Mouse (Mus musculus) cerebellum, postnatal 4 days (tissue): Measurements from ENCODE around the gene Micu1.
"Not testable (repeated sequence)": the region's sequence is repeated elsewhere in the genome, so short reads cannot be mapped to it uniquely, and the experiment has no call there.

Source experiments
- DNase-seq, 2 experiments: peaks; one replicate each; pipeline ENCODE4 v3.0.0; 2022; ENCODE audit warnings: low spot score in 2 of 2, mixed read lengths in 1 of 2

The Micu1 gene

DNA sequence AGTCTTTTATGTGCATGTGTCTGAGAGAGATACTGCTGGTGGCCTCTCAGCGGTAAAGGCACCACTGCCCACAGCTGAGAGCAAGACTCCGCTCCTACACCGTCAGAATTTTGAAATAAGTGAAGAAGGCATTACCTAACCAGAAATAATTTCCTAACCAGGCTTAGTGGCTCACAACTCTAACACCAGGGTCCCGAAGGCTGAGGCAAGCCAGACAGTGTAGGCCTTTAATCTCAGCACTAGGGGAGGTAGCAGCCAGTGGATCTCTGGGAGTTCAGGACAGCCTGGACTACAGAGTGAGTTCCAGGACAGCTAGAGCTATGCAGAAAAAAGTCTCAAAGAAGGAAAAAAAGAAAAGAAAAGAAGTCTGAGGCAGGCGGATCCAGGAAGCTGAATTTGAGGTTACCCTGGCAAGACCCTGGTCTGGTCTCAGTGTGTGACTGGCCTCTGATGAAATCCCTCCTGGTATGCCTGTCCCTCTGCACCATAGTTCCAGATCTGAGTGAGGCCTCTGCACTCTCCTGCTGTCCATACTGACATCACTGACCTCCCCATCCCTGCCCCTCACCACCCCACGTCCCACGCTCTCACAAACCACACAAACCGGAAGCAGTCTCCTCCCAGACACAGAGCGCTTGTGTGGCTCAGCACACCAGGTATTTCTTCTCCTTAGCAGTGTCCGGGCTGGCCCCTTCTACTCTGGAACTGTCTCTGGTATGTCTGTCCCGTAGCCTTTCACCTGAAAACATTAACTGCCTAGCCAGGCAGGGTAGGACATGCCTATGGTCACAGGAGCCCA lies 146.0 kb downstream of the Micu1 start:
- DNase-seq = no peak

DNA sequence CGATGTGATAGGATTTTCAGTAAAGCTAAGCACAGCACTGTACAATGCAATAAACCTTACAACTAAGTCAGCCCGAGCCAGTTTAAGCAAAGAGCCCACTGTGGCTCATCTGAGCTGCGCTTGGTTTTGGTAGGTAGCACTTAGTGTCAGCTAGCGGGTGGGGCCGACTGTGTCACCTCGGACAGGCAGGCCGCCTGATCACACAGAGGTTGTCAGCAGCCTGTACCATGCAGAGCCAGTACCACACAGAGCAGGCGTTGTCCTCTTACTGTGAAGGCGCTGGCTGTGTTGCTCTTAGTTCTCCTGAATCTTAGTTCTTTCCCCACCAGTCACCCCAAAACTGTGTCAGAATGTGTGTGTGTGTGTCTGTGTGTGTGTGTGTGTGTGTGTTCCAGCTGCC lies 146.7 kb downstream of the Micu1 start:
- DNase-seq = no peak

DNA sequence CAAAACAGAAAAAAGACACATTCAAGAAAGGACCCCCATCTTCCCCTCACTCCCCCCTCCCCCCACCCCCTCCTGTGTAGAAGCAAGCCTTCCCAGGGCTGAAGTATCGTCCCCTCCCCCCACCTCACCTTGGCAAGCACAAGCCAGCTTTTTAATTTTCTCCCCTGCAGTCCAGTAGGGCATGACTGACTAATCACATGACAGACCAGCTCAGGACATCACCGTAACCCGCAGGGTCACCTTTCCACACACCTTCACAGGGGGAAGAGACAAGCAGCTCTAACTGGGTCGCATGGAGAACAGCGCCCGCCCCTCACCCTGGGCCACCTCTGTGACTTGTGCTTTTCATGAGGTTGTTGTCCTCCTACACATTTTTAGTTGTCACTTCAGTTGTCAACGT lies 147.1 kb downstream of the Micu1 start:
- no peak for DNase-seq

DNA sequence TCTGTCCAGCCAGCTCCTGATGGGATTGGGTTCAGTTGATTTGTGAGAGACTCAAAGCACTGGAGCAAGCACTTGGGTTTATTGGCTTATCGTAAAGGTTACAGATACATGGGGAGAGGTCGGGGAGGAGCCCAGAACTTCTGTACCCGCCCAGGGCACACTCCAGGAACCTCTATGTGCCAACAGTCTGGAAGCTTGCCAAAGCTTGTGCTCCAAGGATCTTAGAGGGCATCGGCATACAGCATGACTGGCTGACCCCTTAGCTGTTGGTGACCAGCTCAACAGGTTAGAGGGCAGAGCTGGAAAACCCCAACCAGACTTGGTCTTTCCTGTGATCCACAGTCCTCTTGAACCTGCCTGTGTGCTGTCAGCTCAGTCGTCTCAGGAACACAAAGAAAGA lies 154.9 kb downstream of the Micu1 start:
- DNase-seq = no peak

DNA sequence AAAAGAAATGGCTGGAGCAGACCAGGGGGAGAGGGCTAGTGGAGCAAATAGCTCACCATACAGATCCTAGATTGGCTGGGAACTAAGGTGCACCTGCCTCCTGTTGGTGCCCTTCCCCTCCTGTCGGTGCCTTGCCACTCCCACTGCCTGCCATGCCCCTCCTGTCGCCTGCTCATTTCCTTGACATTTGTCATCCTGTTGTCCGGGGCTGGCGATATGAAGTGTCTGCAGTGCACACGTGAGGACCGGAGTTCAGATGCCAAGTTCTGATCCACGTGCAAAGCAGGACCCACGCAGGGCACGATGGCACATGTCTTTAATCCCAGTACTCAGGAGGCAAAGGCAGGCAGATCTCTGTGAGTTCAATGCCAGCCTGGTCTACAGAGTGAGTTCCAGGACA lies 158.4 kb downstream of the Micu1 start:
- no peak for DNase-seq

DNA sequence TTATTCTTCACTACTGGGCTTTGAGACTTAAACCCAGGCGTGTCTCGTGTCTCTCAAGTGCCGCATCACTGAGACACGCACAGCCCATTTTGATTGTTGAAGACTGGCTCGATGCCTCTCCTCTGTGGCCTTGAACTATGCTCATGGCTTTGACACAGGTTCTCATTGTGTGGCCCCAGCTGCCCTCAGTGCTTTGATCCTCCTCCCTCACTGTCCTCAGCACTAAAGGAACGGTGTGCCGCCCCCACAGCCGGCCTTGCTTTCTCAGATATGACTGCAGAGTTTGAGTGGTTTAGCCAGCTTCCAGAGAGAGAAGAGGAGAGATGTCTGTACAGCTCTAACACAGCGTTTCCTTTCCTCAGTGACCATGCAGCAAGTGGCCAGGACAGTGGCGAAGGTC lies 158.9 kb downstream of the Micu1 start:
- no peak for DNase-seq

DNA sequence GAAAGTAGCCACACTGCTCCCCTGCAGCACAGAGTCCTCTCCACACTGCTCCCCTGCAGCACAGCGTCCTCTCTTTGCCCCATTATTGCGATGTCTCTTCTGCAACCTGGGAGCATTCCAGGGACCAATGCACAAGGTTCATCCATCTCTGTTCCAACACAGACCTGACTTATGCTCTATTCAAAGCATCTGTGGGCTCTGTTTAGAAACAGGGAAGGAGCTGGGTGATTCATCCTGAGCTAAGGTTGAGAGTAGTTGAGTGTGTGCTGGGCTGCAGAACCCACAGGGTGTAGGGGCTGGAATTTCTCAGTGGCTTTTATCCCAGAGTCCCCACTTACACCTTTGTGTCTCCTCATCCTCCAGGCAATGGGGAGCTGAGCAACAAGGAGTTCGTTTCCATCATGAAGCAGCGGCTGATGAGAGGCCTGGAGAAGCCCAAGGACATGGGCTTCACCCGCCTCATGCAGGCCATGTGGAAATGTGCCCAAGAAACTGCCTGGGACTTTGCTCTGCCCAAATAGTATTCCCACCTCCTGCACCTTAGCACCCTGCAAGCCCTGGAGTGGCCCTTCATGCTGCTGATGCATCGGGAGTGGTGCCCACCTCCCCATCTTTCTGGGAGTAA lies 160.7 kb downstream of the Micu1 start:
- no peak for DNase-seq

DNA sequence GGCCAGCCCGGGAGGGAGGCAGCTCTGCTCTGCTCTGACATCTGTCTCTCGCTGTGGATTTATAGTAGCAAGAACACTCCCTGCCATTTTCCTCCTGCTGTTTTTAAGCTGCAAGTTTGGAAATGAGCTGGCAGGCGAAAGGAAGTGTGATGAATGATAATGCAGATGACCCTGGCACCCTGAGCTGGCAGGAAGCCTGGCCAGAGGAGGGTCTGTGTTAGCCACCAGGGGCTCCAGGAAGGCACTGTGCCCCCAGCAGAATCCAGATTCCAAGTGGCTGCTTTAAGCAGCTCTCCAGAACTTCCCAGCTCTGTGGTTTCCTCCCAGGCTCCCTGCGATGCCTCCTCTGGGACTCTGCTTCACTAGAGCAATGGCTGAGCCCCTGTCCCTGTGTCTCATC lies 161.3 kb downstream of the Micu1 start:
- no peak for DNase-seq

DNA sequence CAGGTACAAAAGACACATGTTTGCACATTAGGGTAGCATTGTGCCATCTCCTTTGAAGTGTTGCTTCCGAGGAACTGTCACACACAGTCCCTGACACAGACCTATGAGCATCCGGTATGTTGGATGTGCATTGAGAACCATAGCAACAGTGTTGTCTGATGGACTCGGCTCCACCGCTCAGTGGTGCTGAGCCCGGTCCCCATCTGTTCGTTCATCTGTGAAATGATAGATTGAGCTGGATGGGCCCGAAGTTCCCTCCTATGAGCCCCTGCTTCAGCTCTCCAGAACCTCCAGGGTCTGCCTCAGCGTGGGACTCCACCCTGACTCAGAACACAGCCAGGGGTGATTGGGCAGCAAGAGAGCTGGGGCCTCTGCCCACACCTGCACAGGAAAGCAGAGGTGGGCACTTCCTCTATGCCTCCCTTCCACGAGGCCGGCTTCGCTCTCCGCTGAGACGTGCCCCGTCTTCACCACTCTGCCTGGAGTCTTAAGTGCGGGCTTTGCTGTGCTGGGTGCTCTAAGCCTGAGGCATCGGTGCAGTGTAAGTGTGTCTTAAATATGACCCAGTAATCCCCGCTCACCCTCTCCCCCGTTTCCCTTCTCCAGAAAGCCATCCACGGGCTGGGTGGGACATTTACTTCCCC lies 162.1 kb downstream of the Micu1 start:
- DNase-seq = no peak

DNA sequence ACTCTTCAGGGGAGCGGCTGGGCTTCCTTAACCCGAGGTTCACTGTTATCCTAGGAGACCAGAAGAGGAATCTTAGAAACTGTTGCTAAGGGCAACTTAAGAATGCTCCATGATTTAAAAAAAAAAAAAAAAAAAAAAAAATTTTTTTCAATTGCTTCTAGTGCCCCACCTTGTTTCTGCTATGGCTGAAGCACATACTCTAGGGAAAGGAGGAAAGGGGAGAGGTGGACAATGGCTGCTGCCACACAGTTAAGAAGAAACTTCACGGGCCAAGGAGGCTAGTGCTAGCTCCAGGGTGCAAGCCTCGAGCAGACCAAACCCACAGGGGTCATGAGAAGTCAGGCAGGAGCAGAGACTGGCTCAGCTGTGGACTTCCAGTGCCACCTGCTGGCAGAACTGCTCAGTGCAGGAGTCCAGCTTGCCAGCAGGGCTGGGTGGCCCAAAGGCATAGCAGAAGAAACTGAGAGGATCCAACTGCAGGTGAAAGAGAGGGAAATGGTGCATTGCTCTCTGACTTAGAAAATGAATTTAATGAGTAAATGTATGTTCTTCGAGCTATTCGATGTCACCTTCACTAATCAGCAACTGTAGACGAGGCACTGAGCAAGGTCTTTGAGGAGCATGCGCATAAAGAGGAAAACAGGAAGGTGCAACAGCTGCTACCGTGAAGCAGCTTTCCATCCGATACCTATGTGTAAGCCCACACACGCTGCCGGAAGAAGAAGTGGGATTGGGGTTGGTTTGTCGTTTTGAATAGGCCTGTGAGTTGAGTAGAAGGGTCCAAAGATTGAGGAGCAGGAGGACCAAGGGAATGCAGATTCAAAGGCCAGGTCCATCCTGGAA lies 162.8 kb downstream of the Micu1 start:
- DNase-seq = peak; percentile 85 to 96

DNA sequence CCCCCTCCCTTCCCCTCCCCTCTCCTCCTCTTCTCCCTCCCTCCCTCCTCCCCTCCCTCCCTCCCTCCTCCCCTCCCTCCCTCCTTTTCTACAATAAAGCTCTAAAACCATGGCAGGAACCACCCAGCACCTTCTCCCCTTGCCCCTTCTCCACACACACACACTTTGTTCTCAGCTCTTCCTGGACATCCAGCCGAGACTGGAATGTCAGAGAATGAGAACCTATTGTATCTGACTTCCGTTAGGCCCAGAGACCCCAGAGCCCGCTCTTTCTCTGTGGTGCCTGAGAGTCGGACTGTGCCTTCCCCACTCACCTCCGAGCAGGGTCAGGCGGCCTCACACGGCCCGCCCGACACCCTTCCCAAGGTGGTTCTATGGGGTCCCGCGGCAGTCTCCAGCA lies 166.0 kb downstream of the Micu1 start:
- DNase-seq = no peak

DNA sequence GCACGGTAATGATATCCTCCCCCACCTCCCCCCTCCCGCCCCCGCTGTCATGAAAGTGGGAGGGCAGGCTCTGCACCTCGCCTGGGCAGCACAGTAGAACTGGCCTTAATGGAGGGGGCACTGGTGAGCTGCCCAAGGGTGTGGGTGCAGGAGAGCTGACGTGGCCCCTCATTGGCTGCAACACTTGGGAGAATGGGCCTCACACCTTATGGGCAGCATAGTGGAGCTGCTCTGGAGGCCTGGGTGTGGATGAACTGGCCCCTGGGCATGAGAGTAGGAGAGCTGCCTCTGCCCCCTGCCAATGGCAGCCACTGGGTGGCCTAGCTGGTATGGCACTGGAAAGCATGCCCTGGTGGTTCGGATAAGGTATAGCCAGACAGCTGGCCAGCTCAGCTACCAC lies 167.8 kb downstream of the Micu1 start:
- no peak for DNase-seq

DNA sequence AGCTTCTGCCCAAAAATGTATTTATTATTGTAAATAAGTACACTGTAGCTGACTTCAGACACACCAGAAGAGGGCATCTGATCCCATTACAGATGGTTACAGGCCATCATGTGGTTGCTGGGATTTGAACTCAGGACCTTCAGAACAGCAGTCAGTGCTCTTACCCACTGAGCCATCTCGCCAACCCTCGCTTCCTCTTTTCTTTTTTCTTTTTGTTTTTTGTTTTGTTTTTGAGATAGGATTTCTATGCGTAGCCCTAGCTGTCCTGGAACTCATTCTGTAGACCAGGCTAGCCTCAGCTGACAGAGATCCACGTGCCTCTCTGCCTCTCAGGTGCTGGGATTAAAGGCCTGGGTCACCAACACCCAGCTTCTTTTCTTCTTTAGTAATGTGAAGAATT lies 170.4 kb downstream of the Micu1 start:
- DNase-seq = not testable (repeated sequence)

DNA sequence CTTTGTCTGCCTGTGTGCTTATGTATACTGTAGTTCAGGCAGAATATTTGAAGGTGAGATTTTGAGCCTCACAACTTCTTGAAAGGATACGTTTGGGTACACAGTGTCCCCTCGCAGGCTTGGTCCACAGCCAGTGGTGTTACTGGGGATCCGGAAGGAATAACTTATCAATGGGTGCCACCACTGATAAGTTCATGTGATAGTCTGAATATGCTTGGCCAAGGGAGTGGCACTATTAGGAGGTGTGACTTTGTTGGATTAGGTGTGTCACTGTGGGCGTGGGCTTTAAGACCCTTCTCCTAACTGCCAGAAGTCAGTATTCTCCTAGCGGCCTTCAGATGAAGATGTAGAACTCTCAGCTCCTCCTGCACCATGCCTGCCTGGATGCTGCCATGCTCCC lies 170.9 kb downstream of the Micu1 start:
- DNase-seq = no peak

DNA sequence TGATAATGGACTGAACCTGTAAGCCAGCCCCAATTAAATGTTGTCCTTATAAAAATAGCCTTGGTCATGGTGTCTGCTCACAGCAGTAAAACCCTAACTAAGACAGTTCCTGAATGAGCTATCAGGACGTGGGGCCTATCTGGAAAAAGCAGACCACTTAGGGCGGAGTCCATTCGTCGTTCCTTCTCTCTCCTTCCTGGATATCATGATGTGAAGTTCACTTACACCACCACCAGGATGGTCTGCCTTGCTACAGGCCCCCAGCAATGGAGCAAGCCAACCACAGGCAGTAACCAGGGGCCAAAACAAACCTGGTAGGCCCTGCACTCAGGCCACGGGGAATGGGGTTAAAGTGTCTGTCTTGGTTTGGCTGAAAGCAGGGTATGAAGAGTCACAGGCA lies 171.3 kb downstream of the Micu1 start:
- DNase-seq = no peak

DNA sequence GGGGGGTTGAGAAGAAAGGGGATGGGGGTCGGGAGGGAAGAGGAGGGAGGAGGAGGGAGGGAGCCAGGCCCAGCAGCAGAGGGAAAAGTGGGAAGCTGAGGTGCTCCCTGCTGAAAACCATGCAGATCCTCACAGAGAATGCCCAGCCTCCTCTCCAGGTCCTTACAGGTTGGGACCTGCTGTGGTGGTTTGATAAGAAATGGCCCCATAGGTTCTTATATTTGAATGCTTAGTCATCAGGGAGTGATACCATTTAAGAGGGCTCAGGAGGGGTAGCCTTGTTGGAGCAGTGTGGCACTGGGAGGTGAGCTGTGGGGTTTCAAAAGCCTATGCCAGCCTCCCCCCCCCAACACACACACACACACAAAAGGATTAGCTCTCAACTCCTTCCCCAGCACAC lies 173.1 kb downstream of the Micu1 start:
- no peak for DNase-seq

DNA sequence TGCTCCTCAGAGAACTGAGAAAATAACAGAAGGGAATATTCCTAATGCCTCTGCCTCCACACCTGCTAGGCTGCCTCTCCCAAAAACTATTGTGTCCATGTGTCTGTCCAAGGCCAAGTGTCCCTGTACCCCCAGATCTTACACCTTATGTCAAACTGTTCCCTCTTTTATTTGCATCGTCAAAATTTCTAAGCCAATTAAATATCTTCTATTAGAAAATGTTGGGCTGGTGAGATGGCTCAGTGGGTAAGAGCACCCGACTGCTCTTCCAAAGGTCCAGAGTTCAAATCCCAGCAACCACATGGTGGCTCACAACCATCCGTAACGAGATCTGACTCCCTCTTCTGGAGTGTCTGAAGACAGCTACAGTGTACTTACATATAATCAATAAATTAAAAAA lies 174.4 kb downstream of the Micu1 start:
- DNase-seq = not testable (repeated sequence)

DNA sequence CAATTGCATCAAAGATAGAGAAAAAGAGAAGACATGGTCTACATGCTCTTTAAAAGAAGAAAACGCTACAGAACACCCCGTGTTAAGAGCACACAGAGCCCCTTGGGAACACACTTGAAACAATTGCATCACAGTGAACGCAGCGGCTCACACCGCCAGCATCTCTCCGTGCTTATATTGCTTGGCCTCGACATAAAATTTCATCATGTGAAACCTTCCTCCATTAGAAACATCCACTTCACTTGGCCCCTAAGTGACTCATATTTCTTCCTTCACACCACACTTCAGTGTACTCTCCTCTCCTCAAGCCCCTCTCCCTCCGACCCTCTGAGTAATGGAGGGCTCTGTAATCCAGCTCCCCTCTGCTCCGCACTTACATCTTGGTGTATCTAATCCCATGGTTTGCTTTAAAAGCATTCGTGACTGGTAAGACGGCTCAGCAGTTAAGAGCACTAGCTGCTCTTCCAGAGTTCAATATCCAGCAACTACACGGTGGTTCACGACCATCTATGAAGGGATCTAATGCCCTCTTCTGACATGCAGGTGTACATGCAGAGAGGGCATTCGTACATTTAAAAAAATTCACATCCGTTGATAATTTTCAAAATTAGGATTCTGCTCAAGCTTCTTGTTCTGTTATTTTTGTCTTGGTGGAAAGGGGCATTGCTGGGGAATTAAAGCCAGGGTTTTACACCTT lies 175.3 kb downstream of the Micu1 start:
- no peak for DNase-seq

DNA sequence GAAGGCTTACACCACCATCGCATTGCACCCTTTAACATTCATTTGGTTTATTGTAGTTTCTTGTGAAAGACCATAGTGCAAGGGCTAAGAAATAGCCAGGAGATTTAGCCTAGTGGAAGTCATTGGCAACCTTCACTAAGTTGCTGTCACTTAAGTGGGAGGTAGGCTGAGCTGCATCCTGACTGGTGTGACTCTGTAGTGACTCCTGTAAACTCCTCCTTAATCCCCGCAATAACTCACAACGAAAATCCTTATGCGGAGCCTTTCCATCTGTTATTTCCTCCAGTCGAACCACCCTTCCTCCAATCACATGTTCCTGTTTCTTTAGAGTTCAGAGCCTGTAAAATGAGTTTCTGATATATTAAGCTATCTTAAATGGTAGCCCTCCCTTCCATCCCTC lies 176.5 kb downstream of the Micu1 start:
- no peak for DNase-seq

DNA sequence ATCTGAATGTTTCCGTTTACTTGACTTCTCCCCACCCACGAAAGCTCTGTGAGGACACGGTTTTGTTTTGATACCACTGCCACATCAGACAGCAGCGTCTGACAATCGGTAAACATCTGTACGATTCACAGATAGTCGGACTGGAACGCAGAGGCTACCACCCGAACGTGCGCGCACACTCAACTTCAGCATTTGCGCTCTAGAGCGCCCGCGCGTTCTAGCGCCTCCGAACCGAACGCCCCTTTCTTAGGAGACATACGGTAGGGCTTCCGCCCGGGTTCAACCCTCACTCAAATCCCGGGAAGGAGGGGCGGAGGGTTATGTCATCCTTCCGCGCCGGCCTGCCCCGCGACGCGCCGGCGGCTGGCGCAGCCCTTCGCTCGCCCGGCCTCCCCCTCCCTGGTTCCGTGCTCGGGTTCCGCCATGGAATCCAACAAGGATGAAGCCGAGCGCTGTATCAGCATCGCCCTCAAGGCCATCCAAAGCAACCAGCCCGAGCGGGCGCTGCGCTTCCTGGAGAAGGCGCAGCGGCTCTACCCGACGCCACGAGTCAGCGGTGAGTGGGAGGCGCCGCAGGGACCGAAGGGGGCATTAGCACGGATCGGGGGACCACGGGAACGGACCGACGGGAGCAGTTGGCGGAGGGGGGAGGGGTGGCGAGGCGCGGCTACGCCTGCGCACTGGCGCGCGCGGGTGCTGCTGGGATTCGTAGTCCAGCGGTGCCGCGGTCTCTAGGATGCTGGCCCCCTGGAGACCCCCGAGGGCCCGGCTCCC lies 177.2 kb downstream of the Micu1 start, which contains the start of gene Dnajb12:
Gene Dnajb12 (plus strand): TSS at position 302 of the 774 bp plus-strand sequence.
- peak; percentile 91 to 96 for DNase-seq

DNA sequence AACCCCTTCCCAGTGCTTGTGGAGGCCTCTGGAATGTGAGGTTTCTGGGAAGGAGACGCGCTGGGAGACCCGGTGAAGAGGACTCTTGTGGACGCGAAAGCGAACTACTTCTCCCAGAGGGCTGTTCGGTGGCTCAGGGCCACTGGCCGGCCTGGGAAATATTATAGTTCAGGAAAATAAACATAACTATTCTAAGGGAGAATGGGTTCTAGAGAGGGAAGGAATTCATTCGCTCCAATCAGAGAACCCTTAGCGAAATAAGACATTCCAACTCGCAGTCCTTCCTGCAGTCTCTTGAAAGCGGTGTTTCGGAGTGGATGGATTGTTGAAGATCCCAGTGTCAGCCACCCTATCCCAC lies 177.7 kb downstream of the Micu1 start:
- no peak for DNase-seq
